Mouse (Mus musculus): ENCODE results near the gene Styk1.
A peak's percentile ranks its signal among the peaks of the same experiment; 100 is the strongest.
"Not testable (repeated sequence)": the region's sequence is repeated elsewhere in the genome, so short reads cannot be mapped to it uniquely, and the experiment has no call there.

Styk1 gene

GRCm38 (mm10) chr6:131292991-131293788 lies 60.2 kb downstream of the Styk1 start, which contains the start of gene Magohb:
Gene Magohb (minus strand): TSS chr6:131293244.
- peak; percentile 81 to 94 for DNase-seq (ENCODE audit: inconsistent age in 2 of 2, low spot score in 1 of 2)

GRCm38 (mm10) chr6:131292276-131292990 lies 61.0 kb downstream of the Styk1 start:
- DNase-seq (ENCODE audit: inconsistent age in 2 of 2, low spot score in 1 of 2), result peak in 1 of 2 experiments; percentile 30

GRCm38 (mm10) chr6:131290430-131290829 lies 63.0 kb downstream of the Styk1 start:
- peak; percentile 27 to 70 for DNase-seq (ENCODE audit: inconsistent age in 2 of 2, low spot score in 1 of 2)

DNA sequence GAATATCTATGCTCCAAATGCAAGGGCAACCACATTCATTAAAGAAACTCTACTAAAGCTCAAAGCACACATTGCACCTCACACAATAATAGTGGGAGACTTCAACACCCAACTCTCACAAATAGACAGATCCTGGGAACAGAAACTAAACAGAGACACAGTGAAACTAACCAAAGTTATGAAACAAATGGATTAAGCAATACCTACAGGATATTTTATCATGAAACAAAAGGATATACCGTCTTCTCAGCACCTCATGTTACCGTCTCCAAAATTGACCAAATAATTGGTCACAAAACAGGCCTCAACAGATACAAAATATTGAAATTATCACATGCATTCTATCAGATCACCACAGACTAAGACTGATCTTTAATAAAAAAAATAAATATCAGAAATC lies 75.2 kb downstream of the Styk1 start:
- DNase-seq (ENCODE audit: inconsistent age in 2 of 2, low spot score in 1 of 2), result not testable (repeated sequence)

DNA sequence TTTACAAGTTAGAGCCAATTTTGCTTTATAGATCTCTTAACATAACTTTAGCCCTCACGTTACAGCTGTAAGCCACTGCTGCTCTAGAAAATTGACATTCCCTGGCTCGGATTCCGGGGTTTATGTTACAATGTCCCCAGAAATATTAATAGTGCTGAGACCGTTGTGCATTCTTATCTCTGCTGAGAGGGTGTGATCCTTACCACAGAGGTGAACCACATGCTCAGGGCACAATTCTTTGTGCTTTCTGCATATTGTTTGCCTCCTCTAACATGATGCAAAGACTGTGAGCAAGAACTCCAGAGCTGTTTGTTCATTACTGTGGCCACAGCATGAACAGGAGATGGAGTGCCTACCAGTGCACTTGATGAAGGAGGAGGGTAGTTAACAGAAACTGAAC lies 76.7 kb downstream of the Styk1 start:
- no peak for DNase-seq (ENCODE audit: inconsistent age in 2 of 2, low spot score in 1 of 2)

- no peak for DNase-seq (ENCODE audit: inconsistent age in 2 of 2, low spot score in 1 of 2)
Measured at GRCm38 (mm10) chr6:131272311-131272710, 81.1 kb downstream of the Styk1 start.

DNA sequence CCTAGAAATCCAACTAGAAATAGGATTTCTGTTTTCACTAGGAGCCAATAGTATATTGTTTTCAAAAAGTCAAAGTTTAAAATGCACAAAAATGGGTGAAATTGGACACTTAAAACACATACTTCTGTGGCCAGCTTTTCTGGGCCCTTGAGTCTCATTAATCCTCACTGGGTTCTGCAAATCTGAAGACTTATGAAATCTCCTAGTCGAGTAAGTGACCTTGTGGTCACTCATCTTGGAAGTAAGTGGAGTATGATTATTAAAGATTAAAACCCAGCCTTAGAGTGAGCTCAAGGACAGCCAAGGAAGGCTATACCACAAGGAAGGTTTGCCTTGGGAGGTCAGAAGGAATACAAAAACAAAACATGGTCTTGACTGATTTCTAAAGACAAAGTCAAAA lies 83.1 kb downstream of the Styk1 start:
- DNase-seq (ENCODE audit: inconsistent age in 2 of 2, low spot score in 1 of 2), result no peak

- no peak for DNase-seq (ENCODE audit: inconsistent age in 2 of 2, low spot score in 1 of 2)
Measured at GRCm38 (mm10) chr6:131269599-131269998, 83.8 kb downstream of the Styk1 start.

- no peak for DNase-seq (ENCODE audit: inconsistent age in 2 of 2, low spot score in 1 of 2)
Measured at GRCm38 (mm10) chr6:131264175-131264574, 89.2 kb downstream of the Styk1 start.

DNA sequence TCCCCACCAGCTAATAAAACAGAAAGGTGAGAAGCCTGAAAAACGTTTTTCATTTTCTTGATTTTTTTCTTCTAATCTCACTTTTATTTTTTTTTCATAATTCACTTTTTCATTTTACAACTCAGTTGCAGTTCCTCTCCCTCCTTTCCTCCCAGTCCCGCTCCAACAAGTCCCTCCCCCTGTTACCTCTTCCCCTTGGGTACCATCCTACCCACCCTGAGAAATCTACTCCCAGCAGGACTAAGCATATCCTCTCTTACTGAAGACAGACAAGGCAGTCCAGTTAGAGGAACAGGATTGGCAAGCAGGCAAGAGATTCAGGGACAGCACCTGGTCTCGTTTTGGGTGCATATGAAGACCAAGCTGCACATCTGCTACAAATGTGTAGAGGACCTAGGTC lies 90.6 kb downstream of the Styk1 start:
- no peak for DNase-seq (ENCODE audit: inconsistent age in 2 of 2, low spot score in 1 of 2)

GRCm38 (mm10) chr6:131262009-131262408 lies 91.4 kb downstream of the Styk1 start:
- no peak for DNase-seq (ENCODE audit: inconsistent age in 2 of 2, low spot score in 1 of 2)

Measured in adrenal gland, adult (tissue).